Mouse (Mus musculus): ENCODE results near the gene Mpzl2.

DNA sequence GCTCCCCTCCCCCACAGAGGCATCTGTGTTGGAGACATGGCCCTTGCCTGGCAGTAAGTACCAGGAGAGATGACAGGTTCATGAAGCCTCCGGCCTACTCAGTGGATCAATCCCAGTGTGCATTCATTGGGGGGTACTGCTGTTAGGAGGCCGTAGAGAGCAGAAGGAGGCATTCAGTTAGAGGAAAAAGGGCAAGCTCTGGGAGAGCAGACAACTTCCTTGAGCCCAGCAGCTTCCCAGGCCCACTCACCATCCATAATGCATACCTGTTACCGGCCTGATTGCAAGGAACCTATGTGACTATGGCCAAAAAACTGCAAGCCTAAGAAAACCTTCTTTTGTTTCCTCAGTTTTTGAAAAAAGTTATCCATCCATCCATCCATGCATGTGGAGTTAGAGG is 5.1 kb upstream of the Mpzl2 start:
- TF ChIP-seq CTCF (IDR thresholded peaks at IDR 0.05; ENCODE audit: extremely low read depth, insufficient read depth, low read length) (no peak), POLR2A (IDR thresholded peaks at IDR 0.05; ENCODE audit: extremely low read depth, insufficient read depth, low read length) (no peak)
